8 mouse cellular contexts compared by ENCODE assay signal in the genomic region with DNA sequence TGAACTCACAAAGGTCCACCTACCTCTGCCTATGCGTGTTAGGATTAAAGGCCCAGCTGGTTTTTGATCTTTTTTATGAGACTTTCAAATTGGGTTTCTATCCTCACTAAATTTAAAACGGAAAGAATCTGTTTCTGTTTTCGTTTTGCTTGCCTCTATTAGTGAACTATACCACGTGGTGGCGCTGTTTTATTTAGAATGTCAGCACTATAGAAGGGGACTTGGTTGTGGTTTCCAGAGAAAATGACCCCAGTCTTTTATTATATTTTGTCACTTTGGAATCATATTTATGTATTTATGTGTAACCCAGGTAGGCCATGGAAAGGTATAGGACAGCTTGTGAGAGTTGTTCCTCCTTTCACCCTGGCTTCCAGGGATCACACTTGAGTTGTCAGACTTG. TPM values are rescaled to one million over a fixed set of nuclear protein-coding genes. Genes with fewer than 3 reads are reported as not detected.
DNase-seq lines count a peak whose midpoint lies in the region; ATAC-seq and TF ChIP-seq lines count a peak whose summit lies in the region.

No protein-coding gene starts in this region.

- H3K27me3 ChIP-seq in spleen, adult 2 months (ENCODE audit: control insufficient read depth, insufficient read depth, low read length), result no peaks in the 10 kb centered on the region
- no peaks in the 10 kb centered on the region for H3K27me3 ChIP-seq in hindbrain, embryonic 16.5 days (replicated peaks; ENCODE audit: control insufficient read depth, insufficient read depth, low read length)
- no peaks in the 10 kb centered on the region for H3K27me3 ChIP-seq in liver, embryonic 14.5 days (ENCODE audit: control insufficient read depth, insufficient read depth, low read length)

- 0 out of 2 replicates have a peak, but pooled peaks have one; percentile 56 for ATAC-seq in hindbrain, embryonic 16.5 days
- no peak for ATAC-seq in liver, embryonic 14.5 days (ENCODE audit: insufficient read depth)

- no peaks in the 10 kb centered on the region for H3K9me3 ChIP-seq in hindbrain, embryonic 16.5 days (ENCODE audit: control insufficient read depth, low read length)
- H3K9me3 ChIP-seq in liver, embryonic 14.5 days (ENCODE audit: control insufficient read depth, low read length), result no peaks in the 10 kb centered on the region

- peaks cover 13% of the 10 kb centered on the region for H3K36me3 ChIP-seq in spleen, adult 2 months (ENCODE audit: control insufficient read depth, insufficient read depth, low read length)
- H3K36me3 ChIP-seq in hindbrain, embryonic 16.5 days (ENCODE audit: control insufficient read depth, insufficient read depth, low read length), result 0 out of 2 replicates have a peak, but pooled peaks cover 2% of the 10 kb centered on the region
- H3K36me3 ChIP-seq in liver, embryonic 14.5 days (replicated peaks; ENCODE audit: control insufficient read depth, insufficient read depth, low read depth), result no peaks in the 10 kb centered on the region; the same call in 1 of the 2 replicates

- peak; percentile 72 for TF ChIP-seq CTCF in gastrocnemius, adult 2 months (IDR thresholded peaks at IDR 0.05)
- TF ChIP-seq CTCF in spleen, adult 2 months (IDR thresholded peaks at IDR 0.05; ENCODE audit: extremely low read depth, insufficient read depth, insufficient read length, insufficient replicate concordance), result no peak
- no peak; the same call in 1 of the 2 replicates for TF ChIP-seq CTCF in liver, embryonic 14.5 days (IDR thresholded peaks at IDR 0.05; ENCODE audit: low read depth)

- no peak overlapping the region for H3K9ac ChIP-seq in hindbrain, embryonic 16.5 days (ENCODE audit: low read depth, low read length)
- H3K9ac ChIP-seq in liver, embryonic 14.5 days (replicated peaks), result no peak overlapping the region

- intact Hi-C loops in gastrocnemius, adult 2 months (cut with DNase I), result loop anchor here (1.0 kb wide), 1 partner anchor 172 kb away; no protein-coding TSS in a partner anchor
- intact Hi-C loops in gastrocnemius, postnatal 36 days (cut with DNase I), result no loop called here

- H3K27ac ChIP-seq in gastrocnemius, adult 2 months, result no peak overlapping the region
- no peak overlapping the region for H3K27ac ChIP-seq in spleen, adult 2 months (ENCODE audit: insufficient read depth, low read length)
- H3K27ac ChIP-seq in hindbrain, embryonic 16.5 days (ENCODE audit: low read depth, low read length), result no peak overlapping the region
- H3K27ac ChIP-seq in liver, embryonic 14.5 days, result no peak overlapping the region

- no peak overlapping the region for H3K4me3 ChIP-seq in gastrocnemius, adult 2 months
- no peak overlapping the region for H3K4me3 ChIP-seq in spleen, adult 2 months (ENCODE audit: extremely low read depth, insufficient read depth, insufficient read length)
- no peak overlapping the region for H3K4me3 ChIP-seq in hindbrain, embryonic 16.5 days (ENCODE audit: low read length)
- no peak overlapping the region for H3K4me3 ChIP-seq in liver, embryonic 14.5 days (ENCODE audit: insufficient read depth in 1 of 2, low read depth in 2 of 2, low read length in 2 of 2)

- WGBS in spleen, adult 2 months, result 17% methylated on average over 5 of the region's 5 CpGs
- 30% methylated on average over 5 of the region's 5 CpGs for WGBS in hindbrain, embryonic 16.5 days
- 24% methylated on average over 5 of the region's 5 CpGs for WGBS in liver, embryonic 14.5 days (ENCODE audit: insufficient replicate concordance)

- H3K4me2 ChIP-seq in hindbrain, embryonic 16.5 days (ENCODE audit: low read length), result no peak overlapping the region
- no peak overlapping the region for H3K4me2 ChIP-seq in liver, embryonic 14.5 days (ENCODE audit: low read depth)

- TF ChIP-seq POLR2A in spleen, adult 2 months (IDR thresholded peaks at IDR 0.05; ENCODE audit: low read depth, low read length), result no peak

- DNase-seq in gastrocnemius, adult 2 months, result peak; percentile 18
- no peak for DNase-seq in gastrocnemius, postnatal 36 days
- DNase-seq in spleen, adult 2 months (ENCODE audit: low read depth in 1 of 2, low spot score in 2 of 2), result peak; percentile 5 to 15
- no peak for DNase-seq in spleen, adult 12 weeks (ENCODE audit: low spot score)
- peak; percentile 13 for DNase-seq in cerebellum, adult 9-11 months
- peak; percentile 24 to 33 (median 29) for DNase-seq in liver, embryonic 14.5 days (ENCODE audit: low read depth in 3 of 3, low spot score in 3 of 3)
- DNase-seq in thymus, postnatal 25 days, result peak; percentile 18

- TF ChIP-seq EP300 in liver, embryonic 14.5 days (IDR thresholded peaks at IDR 0.05; ENCODE audit: low read depth), result no peak

- no peaks in the 10 kb centered on the region for H3K4me1 ChIP-seq in spleen, adult 2 months (ENCODE audit: control insufficient read depth, insufficient read depth, insufficient read length)
- H3K4me1 ChIP-seq in hindbrain, embryonic 16.5 days (ENCODE audit: control insufficient read depth, insufficient read depth, low read depth, low read length), result no peaks in the 10 kb centered on the region
- no peaks in the 10 kb centered on the region for H3K4me1 ChIP-seq in liver, embryonic 14.5 days (replicated peaks; ENCODE audit: control insufficient read depth in 2 of 2, insufficient read depth in 2 of 2, low read length in 1 of 2)

RNA-seq across cellular contexts. Expression of a gene that starts 44.3 kb away (rescaled TPM):
- total RNA-seq in gastrocnemius, adult 2 months (2021), result 10 to 100 TPM; 26.5 to 27.2 TPM
- total RNA-seq in gastrocnemius, postnatal 36 days (2021), result 10 to 100 TPM; 18.1 to 19.7 TPM
- polyA plus RNA-seq in spleen, adult 2 months (2012; rRNA removed), result 1.6 and 2.4 TPM in 2 replicates
- 6.4 and 7.8 TPM in 2 replicates for polyA plus RNA-seq in hindbrain, embryonic 16.5 days (2015; fragmentation: Nextera tagmentation; extraction: Ambion mirVana)
- polyA plus RNA-seq in liver, embryonic 14.5 days (2012; rRNA removed), result 4.5 and 6.8 TPM in 2 replicates
- polyA plus RNA-seq in liver, embryonic 14.5 days (2014; fragmentation: Nextera tagmentation; extraction: Ambion mirVana), result 3.7 and 3.8 TPM in 2 replicates

RNA-seq across cellular contexts. Expression of a gene that starts 52.9 kb away (rescaled TPM):
- 1 to 10 TPM; 2.2 to 4.3 TPM for total RNA-seq in gastrocnemius, adult 2 months (2021)
- total RNA-seq in gastrocnemius, postnatal 36 days (2021), result 1 to 10 TPM; 1.3 to 4.6 TPM
- 0.32 and 0.49 TPM in 2 replicates for polyA plus RNA-seq in spleen, adult 2 months (2012; rRNA removed)
- polyA plus RNA-seq in hindbrain, embryonic 16.5 days (2015; fragmentation: Nextera tagmentation; extraction: Ambion mirVana), result 6.1 and 6.7 TPM in 2 replicates
- polyA plus RNA-seq in liver, embryonic 14.5 days (2012; rRNA removed), result 2.7 and 2.8 TPM in 2 replicates
- 1.6 TPM in 2 replicates for polyA plus RNA-seq in liver, embryonic 14.5 days (2014; fragmentation: Nextera tagmentation; extraction: Ambion mirVana)

Comparison
In these comparisons a context has a peak if more than half of its experiments do, and no peak if none do; other contexts are left out.
1. DNase-seq: peak in gastrocnemius, adult 2 months (single experiment), spleen, adult 2 months (2 of 2), cerebellum, adult 9-11 months (single experiment), liver, embryonic 14.5 days (3 of 3) and thymus, postnatal 25 days (single experiment); none in gastrocnemius, postnatal 36 days (0 of 2) and spleen, adult 12 weeks (single experiment).